Mouse (Mus musculus) common myeloid progenitor, adult 5-6 weeks (primary cell): ENCODE results near the gene Zfp93. TPM values are rescaled to one million over a fixed set of nuclear protein-coding genes. Genes with fewer than 3 reads are reported as not detected.
"Not testable (repeated sequence)": the region's sequence is repeated elsewhere in the genome, so short reads cannot be mapped to it uniquely, and the experiment has no call there.

Experiments used
- ATAC-seq: replicated peaks from 2 replicates; pipeline ENCODE4 v1.8.0; 2016; ENCODE audit warnings: low read depth, mild to moderate bottlenecking, moderate TSS enrichment, inconsistent platforms; ENCODE audit not compliant: poor library complexity, severe bottlenecking
- total RNA-seq: library from RNA; stranded (forward); fragments of 200-1000, 187-1606 nt; gene quantifications from 2 replicates; pipeline ENCODE4 v1.2.3, GENCODE M21; 2017

Gene Zfp93
- total RNA-seq: 1.6 and 4.9 TPM in 2 replicates

GRCm38 (mm10) chr7:24270288-24270672 is at the start of gene Zfp93:
TSS of gene Zfp93 (plus strand) at chr7:24270420.
- ATAC-seq: peak; percentile 98

- peak; percentile 98 for ATAC-seq
Measured at GRCm38 (mm10) chr7:24237040-24237791, 33.0 kb upstream of the Zfp93 start, which contains the start of gene Zfp109. TSS of gene Zfp109 (minus strand) at chr7:24237560.

- ATAC-seq: peak; percentile 27
Measured at GRCm38 (mm10) chr7:24253779-24254615, 16.2 kb upstream of the Zfp93 start.

- peak; percentile 98 for ATAC-seq
Measured at GRCm38 (mm10) chr7:24254633-24255474, 15.4 kb upstream of the Zfp93 start, which contains the start of gene Zfp108. TSS of gene Zfp108 (plus strand) at chr7:24254794.

DNA sequence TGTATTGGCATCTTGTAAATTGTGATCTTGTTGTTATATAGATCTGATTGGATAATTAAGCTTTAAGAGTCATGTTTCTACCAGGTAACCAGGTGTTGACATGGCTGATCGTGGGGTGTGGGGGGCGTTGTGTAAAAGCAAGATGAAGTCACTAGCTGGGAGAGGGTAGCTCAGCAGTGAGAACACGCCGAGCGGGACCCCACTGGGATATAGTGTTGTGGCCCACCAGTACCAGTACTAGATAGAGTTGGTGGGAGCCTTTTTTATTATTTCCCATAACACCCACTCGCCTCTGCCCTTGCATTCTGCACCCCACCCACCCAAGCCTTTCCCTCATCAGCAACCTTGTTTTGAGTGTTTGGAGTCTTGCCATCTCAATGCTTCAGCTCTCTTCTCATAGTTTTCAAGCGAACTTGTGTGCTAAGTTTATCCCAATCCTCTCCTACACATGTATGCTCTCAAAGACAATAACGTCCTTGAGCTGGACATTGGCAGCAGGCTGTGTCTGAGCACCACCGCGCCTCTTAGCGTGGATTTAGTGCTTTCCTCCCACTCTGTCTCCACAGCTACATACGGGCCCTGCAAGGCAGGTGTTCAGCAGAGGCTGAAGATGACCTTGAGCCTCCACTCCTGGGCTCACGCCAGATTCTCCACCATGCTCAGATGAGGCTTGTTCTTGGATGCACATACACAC is 10.8 kb upstream of the Zfp93 start:
- ATAC-seq: no peak

DNA sequence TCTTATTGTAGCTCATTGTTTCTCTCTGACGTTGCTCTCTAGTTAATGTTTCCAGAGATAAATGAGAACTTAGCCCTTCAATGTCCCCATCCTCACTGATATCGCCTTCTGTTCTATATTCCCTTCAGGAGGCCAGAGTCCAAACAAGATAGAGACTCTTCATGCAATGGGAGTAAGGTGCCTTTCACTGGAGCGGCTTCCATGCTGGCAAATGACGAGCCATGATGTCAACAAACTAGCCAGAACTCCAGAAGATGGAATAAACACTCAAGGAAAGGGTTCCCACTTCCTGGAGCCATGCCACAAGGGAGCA is 10.3 kb upstream of the Zfp93 start:
- ATAC-seq: no peak

DNA sequence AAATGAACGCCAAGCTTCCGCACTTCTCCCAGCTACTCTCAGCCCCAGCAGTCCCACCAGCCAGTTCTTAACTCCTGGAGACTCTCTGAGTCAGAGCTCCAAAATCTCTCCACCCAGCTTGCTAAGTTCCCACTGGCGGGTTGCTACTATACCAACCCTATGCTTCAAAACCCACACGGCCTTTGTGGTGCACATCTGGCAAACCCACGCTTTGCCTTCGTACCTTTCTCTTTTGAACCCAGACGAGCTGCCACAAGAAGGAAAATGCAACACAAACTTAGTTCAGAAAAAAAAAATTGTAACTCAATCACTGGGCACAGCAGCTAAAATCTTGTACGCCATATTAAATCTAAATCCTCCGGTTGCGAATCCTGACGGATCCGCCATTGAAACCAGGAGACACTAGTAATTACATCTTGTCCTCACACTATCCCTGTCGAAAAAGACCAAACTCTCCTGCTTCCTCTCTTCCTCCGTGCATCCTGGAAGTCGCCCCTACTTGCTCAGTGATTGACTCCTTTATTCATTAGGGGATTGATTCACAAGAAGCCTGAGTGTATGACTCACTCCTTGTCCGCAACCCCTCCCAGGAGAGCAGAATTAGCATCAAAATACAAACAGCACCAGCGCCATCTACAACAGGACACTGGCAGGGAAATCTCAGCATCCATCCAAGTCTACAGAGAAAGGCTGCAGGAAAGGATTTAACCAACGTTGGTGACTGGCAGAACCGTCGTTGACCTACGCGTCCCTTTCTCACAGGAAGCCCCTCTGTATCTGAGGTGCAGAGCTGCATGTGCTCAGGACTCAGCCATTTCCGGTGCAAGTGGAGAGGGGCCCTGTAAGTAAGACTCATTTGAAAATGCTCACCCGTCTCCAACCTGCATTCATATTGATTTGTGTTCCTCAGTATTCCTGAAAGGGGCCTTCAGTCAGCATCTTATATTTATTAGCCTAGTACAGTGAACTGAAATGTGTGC is 1.8 kb upstream of the Zfp93 start:
- no peak for ATAC-seq

- ATAC-seq: no peak
Measured at GRCm38 (mm10) chr7:24269256-24269655, 964 bp upstream of the Zfp93 start.

DNA sequence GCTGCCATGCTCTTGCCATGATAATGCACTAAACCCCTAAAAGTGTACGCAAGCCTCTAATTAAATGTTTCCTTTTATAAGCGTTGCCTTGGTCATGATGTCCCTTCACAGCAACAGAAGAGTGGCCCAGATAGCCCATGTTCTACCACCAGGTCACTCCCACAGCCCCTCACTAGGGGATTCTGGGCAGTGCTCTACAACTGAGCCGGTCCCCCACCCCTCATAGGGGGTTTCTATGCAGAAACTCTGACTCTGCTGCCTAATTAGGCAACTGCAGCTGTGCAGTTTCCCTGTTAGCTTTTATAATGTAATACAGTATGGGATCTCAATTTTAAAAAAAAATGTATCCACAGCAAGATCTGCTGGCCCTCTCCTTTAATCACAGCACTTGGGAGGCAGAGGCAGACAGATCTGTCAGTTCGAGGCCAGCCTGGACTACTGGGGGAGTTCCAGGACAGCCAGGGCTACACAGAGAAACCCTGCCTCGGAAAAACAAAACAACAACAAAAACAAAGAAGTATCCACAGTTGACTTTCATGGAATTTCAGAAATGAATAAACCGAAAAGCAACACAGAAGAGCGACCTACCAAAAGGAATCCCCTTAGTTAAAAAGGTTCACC is 443 bp upstream of the Zfp93 start:
- ATAC-seq: no peak

DNA sequence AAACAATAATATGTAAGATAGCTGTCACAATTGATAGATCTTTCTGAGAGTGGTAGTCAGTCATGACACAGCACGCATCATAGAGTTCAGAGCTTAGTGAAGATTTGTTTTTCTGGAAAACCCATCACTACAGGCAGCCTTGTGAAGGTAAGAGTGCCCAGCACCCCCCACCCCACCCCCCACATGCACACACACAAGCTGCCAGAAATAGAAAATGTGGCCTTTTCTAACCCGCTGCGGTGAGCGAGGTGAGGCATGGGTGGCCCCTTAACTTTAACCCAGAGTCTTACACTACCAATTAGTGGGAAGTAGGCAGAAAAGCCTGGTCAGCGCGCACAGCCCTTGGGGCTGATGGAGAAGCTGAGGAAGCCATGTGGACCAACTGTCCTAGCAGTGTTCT is 971 bp downstream of the Zfp93 start:
- ATAC-seq: no peak

DNA sequence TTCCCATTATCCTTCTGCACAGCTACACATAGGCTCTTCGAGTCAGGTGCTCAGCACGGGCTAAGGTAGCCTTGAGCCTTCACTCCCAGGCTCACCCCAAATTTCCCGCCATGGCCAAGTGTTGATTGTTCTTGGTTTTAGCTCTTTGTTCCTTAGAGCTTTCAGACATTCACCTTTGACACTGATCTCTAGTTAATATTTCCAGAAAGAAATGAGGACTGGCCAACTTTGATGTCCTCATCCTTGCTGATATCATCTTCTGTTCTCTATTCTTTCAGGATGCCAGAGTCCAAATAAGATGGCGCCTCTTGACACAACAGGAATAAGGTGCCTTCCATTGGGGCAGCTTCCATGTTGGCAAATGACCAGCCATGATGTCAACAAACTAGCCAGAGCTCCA is 4.2 kb downstream of the Zfp93 start:
- no peak for ATAC-seq

DNA sequence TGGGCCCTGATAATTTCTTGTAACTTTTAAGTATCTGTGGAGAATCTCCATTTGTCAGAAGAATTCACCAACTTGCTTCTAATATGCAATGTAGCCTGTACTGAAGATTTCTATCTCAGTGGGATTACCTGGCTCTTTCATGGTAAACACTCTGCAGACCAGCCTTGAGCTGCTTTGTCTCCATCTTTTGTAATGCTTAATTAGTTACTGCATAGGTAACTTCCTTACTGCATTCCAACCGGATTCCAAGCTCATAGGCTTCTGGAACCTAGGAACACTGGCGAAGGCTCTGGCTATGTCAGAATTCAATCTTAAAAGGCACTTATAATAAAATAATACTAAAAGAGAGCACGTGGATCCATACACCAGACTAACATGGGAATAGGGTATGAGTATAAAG is 8.6 kb downstream of the Zfp93 start:
- ATAC-seq: not testable (repeated sequence)

GRCm38 (mm10) chr7:24280031-24280857 is 10.0 kb downstream of the Zfp93 start:
- ATAC-seq: no peak

GRCm38 (mm10) chr7:24280858-24281145 is 10.6 kb downstream of the Zfp93 start:
- no peak for ATAC-seq

GRCm38 (mm10) chr7:24286090-24286489 is 15.9 kb downstream of the Zfp93 start:
- no peak for ATAC-seq

DNA sequence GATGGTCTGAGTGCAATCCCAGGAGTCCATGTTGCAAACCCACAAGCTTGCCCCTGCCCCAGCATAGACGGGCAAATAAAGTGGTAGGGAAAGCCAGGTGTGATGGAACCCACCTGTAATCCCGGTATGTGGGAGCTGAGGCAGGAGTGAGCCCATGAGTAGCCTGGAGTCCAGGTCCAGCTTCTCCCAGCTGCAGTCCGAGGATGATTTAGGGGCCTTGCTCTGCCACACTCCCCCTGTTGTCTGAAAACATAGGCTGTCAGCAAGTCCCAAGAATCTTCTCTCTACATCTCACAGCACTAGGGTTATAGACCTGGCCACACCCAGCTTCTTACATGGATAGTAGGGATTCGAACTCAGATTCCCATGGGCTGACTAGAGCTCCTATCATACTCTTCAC is 16.7 kb downstream of the Zfp93 start:
- ATAC-seq: no peak

- ATAC-seq: no peak
Measured at GRCm38 (mm10) chr7:24287670-24288069, 17.4 kb downstream of the Zfp93 start.

GRCm38 (mm10) chr7:24288512-24288911 is 18.3 kb downstream of the Zfp93 start:
- ATAC-seq: no peak
